Mouse (Mus musculus) bone marrow, adult 2 months (tissue): ENCODE data around the gene Pip4k2c. TPM values are rescaled to one million over a fixed set of nuclear protein-coding genes. Genes with fewer than 3 reads are reported as not detected.
A peak's percentile ranks its signal among the peaks of the same experiment; 100 is the strongest.

ENCODE experiments used
- H3K27ac ChIP-seq: fragments of 200-500 bp; 2 replicates; pipeline ENCODE4 v1.5.1; 2012; ENCODE audit warnings: low read depth, mild to moderate bottlenecking, control low read depth, inconsistent platforms, low read length; ENCODE audit not compliant: control insufficient read depth, poor library complexity, insufficient read depth
- H3K4me1 ChIP-seq: fragments of 200-500 bp; 2 replicates; pipeline ENCODE4 v1.6.1; 2011; ENCODE audit warnings: low read length; ENCODE audit not compliant: control insufficient read depth, insufficient read depth
- H3K4me3 ChIP-seq: fragments of 200-500 bp; replicated peaks from 2 replicates; pipeline ENCODE3; 2011; ENCODE audit warnings: mild to moderate bottlenecking, low read depth, low read length, control low read depth; ENCODE audit not compliant: control insufficient read depth
- CTCF ChIP-seq: fragments of 200-500 bp; IDR thresholded peaks from 2 replicates; pipeline ENCODE4 v1.5.1; 2011; ENCODE audit warnings: low read length, control low read depth; ENCODE audit not compliant: control insufficient read depth, insufficient read depth
- POLR2A ChIP-seq: fragments of 200-500 bp; IDR thresholded peaks from 2 replicates; pipeline ENCODE4 v1.6.1; 2011; ENCODE audit warnings: low read depth, mild to moderate bottlenecking, control low read depth, low read length, borderline replicate concordance; ENCODE audit not compliant: control insufficient read depth
- WGBS: fragments of 180-500 bp; shearing (Covaris S2); methylation state at CpG from one replicate; pipeline ENCODE4 v1.1.7; 2018; 5-methylcytosine and 5-hydroxymethylcytosine counted together
- polyA plus RNA-seq: library from polyadenylated mRNA; stranded (reverse); fragments of >200 nt; gene quantifications from 2 replicates; pipeline ENCODE4 v1.2.4, GENCODE M21; 2011; ENCODE audit warnings: low replicate concordance; ENCODE audit not compliant: missing spikeins, insufficient read depth, insufficient read length

Pip4k2c gene
- polyA plus RNA-seq, 1 experiment, result 24.9 TPM

- 70% methylated on average over 3 of the region's 3 CpGs for WGBS
- no peaks in the 10 kb centered on the region; the same call in 1 of the 2 replicates for H3K4me1 ChIP-seq
- peak overlapping the region; percentile 77 for H3K27ac ChIP-seq
- no peak for TF ChIP-seq POLR2A
- no peak for TF ChIP-seq CTCF
- no peak overlapping the region for H3K4me3 ChIP-seq
Measured at GRCm38 (mm10) chr10:127203106-127203505, 8.3 kb downstream of the Pip4k2c start.

DNA sequence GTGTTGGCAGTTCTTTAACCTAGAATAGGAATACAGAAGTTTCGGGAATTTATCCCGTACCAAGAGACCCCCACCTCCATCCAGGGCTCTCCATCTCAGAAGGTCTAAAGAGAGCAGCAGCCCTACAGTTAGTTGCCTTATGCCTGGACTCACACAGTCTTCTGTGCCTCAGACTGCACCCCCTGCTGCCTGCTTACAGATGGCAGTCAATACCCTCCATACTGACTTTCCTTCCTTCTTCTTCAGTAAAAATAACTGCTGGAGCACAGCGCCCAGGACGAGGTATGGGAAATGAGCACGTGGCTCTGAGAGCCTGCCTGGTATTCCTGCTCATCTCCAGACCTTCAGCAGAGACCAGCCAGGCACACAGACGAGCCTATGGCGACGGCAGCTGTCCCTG is 11.1 kb downstream of the Pip4k2c start:
- WGBS, result 87% methylated on average over 8 of the region's 8 CpGs
- H3K4me1 ChIP-seq, result no peaks in the 10 kb centered on the region; the same call in 1 of the 2 replicates
- TF ChIP-seq POLR2A, result no peak
- no peak for TF ChIP-seq CTCF
- H3K27ac ChIP-seq, result no peak overlapping the region
- H3K4me3 ChIP-seq, result no peak overlapping the region

- Histone ChIP-seq H3K27ac (no peak overlapping the region), H3K4me1 (no peaks in the 10 kb centered on the region), H3K4me3 (no peak overlapping the region)
- TF ChIP-seq POLR2A (no peak), CTCF (no peak)
- 97% methylated on average over 11 of the region's 11 CpGs for WGBS
Measured at GRCm38 (mm10) chr10:127199474-127199873, 11.9 kb downstream of the Pip4k2c start.

GRCm38 (mm10) chr10:127199068-127199467 is 12.3 kb downstream of the Pip4k2c start:
- Histone ChIP-seq H3K4me3 (no peak overlapping the region), H3K4me1 (no peaks in the 10 kb centered on the region; the same call in 1 of the 2 replicates), H3K27ac (no peak overlapping the region; the same call in 1 of the 2 replicates)
- WGBS, result 85% methylated on average over 5 of the region's 5 CpGs
- TF ChIP-seq POLR2A (no peak), CTCF (no peak)

DNA sequence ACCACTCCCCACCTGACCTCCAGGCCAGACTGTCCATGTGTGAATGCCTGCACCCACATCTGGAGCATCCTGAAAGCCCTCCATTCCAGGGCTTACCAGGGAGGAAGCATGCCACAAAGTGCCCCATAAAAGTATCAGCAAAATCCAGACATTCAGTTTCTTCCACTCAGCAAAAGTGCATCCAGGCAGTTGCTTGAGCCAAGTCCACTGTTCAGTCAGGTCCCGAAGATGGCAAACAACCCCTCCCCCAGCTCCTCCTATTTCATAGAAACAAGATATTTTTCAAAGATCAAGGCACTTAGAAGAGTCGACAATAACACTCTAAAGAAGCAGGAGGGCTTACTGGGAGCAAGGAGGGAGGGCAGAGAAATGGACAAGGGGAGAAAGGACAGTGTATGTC is 12.9 kb downstream of the Pip4k2c start:
- WGBS, result 75% methylated on average over 2 of the region's 2 CpGs
- Histone ChIP-seq H3K27ac (no peak overlapping the region), H3K4me1 (no peaks in the 10 kb centered on the region; the same call in 1 of the 2 replicates), H3K4me3 (no peak overlapping the region)
- TF ChIP-seq POLR2A (no peak), CTCF (no peak)

DNA sequence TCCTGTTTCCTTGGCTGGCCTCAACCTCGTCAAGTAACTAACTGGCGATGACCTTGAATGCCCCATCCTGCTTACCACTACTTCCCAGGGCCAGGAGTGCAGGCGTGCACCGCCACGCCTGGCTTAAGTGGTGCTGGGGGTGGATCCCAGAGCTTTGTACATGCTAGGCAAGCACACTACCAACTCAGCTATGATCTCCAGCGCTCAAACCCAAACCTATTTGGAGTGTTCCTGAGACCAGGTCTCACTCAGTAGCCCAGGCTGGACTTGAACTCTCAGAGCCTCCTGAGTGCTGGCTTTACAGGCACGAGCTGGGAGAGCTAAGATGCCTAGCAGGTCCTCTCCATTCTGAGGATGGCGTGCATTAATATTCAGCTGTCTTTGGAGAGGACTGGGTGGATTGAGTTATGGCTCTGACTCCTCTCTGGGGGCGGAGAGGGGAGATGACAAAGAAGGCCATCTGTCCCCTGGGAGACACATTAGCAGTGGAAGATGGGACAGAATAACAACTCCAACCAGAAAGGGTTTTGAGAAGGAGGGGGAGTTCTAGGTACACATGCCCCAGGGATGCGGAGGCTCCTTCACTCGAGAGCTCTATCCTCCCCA is 13.8 kb downstream of the Pip4k2c start:
- Histone ChIP-seq H3K4me3 (no peak overlapping the region), H3K27ac (no peak overlapping the region), H3K4me1 (no peaks in the 10 kb centered on the region; the same call in 1 of the 2 replicates)
- TF ChIP-seq CTCF (no peak), POLR2A (no peak)
- 86% methylated on average over 11 of the region's 11 CpGs for WGBS

DNA sequence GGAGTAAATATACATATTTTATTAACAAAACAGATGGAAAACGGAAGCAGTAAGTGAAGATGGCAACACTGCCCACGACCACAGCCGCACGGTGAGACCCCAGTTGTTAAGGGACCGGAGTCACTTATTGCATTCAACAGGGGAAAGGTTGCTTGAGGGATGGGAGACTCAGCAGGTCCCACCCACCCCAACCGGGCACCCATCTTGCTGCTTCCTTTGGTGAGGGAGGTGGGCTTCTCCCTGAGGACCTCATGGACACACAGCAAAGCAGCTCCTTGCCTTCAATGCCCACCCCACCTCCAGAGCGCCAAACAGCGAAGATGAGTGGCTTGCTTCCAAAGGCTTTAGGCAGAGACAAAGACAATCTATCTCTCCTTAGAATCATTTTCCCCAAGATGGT is 14.3 kb downstream of the Pip4k2c start:
- TF ChIP-seq CTCF, result no peak
- TF ChIP-seq POLR2A, result no peak
- no peak overlapping the region for H3K27ac ChIP-seq
- no peaks in the 10 kb centered on the region; the same call in 1 of the 2 replicates for H3K4me1 ChIP-seq
- no peak overlapping the region for H3K4me3 ChIP-seq
- WGBS, result 91% methylated on average over 8 of the region's 8 CpGs

- TF ChIP-seq POLR2A, result no peak
- no peak for TF ChIP-seq CTCF
- H3K27ac ChIP-seq, result no peak overlapping the region
- 86% methylated on average over 5 of the region's 5 CpGs for WGBS
- H3K4me1 ChIP-seq, result no peaks in the 10 kb centered on the region; the same call in 1 of the 2 replicates
- H3K4me3 ChIP-seq, result no peak overlapping the region
Measured at GRCm38 (mm10) chr10:127196392-127196791, 15.0 kb downstream of the Pip4k2c start.

- under 1% methylated on average over 43 of the region's 47 CpGs for WGBS
- no peak for TF ChIP-seq CTCF
- TF ChIP-seq POLR2A, result no peak
- Histone ChIP-seq H3K27ac (peak within 1 kb of the TSS; percentile 51), H3K4me1 (peaks cover 1% of the 10 kb centered on the region; the same call in 1 of the 2 replicates), H3K4me3 (peak within 1 kb of the TSS; percentile 69)
Measured at GRCm38 (mm10) chr10:127195328-127196129, 15.9 kb downstream of the Pip4k2c start, which contains the start of gene Dtx3. TSS of gene Dtx3 (minus strand) at chr10:127195728.
